Mouse (Mus musculus): ENCODE data around the gene Card9.

DNA sequence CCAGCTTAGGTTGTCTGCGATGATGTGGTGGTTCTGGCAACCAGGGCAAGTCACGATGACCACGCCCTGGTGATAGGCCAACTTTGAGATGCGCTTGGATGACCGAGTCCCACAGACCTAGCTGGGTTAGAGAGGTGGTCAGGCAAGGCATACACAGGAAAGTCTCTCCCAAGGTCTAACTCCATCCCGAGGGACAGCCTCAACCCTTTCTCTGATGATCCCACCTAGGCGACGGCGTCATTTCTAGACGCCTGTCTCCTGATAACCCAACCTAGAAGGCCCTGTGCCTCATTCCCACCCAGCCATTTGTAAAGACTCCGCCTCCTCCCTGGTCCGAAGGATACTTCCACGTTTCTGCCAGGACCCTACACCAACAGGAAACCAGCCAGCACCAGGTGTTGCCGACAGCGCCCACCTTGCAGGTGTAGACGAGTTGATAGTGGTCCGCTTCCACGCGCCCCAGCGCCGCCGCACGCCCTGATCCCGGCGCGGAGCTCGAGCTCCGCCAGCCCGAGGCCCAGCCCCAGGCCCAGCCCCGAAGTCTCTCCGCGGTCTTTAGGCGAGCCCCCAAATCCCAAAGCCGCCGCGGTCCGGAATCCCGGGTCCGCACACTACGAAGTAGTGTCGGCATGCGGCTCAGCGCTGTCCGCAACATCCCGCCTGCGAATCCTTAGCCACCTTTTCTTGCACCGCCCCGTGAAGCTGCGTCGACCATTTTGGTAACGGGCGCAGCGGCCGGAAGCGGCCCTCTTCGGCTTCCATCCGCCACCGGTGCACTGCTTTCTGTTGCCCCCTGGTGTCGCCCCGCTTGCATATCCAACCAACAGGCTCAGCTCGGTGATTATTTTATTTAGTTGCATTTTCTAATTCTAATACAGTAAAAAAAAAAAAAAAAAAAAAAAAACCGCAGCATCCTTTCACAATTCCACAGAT is 9.1 kb downstream of the Card9 start, which contains the start of gene Dnlz:
- TF ChIP-seq POLR2A (IDR thresholded peaks at IDR 0.05; ENCODE audit: insufficient read depth, low read depth, low read length), result peak; percentile 32; the same call in 1 of the 2 replicates
- peak; percentile 50; the same call in 1 of the 2 replicates for TF ChIP-seq CTCF (IDR thresholded peaks at IDR 0.05; ENCODE audit: insufficient read depth, low read depth, low read length)
